Mouse (Mus musculus): ENCODE measurements around the gene Zbtb5. TPM values are rescaled to one million over a fixed set of nuclear protein-coding genes. Genes with fewer than 3 reads are reported as not detected.
"Not testable (repeated sequence)": the region's sequence is repeated elsewhere in the genome, so short reads cannot be mapped to it uniquely, and the experiment has no call there.

Gene Zbtb5
- polyA plus RNA-seq, 1 experiment, result 9.5 TPM

DNA sequence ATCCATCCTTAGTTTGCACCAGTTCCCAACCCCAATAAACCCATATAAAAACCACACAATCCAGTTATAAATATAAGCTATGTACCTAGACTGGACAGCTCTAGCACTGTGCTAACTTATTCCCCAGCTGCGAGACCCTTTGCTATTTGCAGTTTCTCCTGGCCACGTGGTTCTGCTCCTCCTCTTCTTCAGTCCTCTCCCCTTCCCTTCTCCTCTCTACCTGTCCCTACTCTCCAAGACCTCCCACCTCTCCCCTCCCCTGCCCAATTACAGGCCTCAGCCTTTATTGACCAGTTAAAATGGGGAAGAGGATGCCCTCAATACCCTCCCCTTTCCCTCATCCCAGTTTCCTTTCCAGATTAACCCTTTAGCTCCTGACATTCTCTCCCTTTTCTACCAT is 1.3 kb upstream of the Zbtb5 start:
- no peak overlapping the region for H3K27ac ChIP-seq (ENCODE audit: insufficient read depth, low read length)
- TF ChIP-seq POLR2A (IDR thresholded peaks at IDR 0.05; ENCODE audit: low read depth, low read length) (no peak), CTCF (IDR thresholded peaks at IDR 0.05; ENCODE audit: borderline replicate concordance, insufficient read depth, low read length) (no peak)

DNA sequence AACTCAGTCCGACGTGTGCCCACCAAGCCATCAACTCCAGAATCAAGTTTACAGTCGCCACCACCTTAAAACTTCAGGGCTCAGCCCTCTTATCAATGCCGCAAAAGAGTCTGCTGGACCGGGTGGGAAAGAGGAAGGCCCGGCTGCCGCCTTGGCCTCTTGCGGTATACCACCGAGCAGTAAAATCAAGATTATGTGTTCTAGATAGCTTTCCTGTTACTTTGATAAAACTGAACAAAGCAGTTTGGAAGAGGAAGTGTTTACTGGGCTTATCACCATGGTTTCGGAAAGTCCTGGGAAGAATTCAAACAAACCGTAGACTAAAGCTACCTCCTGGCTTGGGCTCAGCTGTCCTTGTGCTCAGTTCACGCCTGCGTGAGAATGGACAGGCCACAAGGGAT is 819 bp upstream of the Zbtb5 start:
- Histone ChIP-seq H3K27ac (ENCODE audit: insufficient read depth, low read length) (peak overlapping the region; percentile 16), H3K4me1 (ENCODE audit: control insufficient read depth, insufficient read depth, low read length) (no peaks in the 10 kb centered on the region; the same call in 1 of the 2 replicates), H3K4me3 (ENCODE audit: insufficient read depth, low read length) (peak overlapping the region; percentile 78)
- no peak for TF ChIP-seq CTCF (IDR thresholded peaks at IDR 0.05; ENCODE audit: borderline replicate concordance, insufficient read depth, low read length)
- TF ChIP-seq POLR2A (IDR thresholded peaks at IDR 0.05; ENCODE audit: low read depth, low read length), result no peak

More for the DNA sequence above, 1.3 kb upstream of the Zbtb5 start:
- Histone ChIP-seq H3K4me1 (ENCODE audit: control insufficient read depth, insufficient read depth, low read length) (no peaks in the 10 kb centered on the region; the same call in 1 of the 2 replicates), H3K4me3 (ENCODE audit: insufficient read depth, low read length) (peak overlapping the region; percentile 78; the same call in 1 of the 2 replicates)

DNA sequence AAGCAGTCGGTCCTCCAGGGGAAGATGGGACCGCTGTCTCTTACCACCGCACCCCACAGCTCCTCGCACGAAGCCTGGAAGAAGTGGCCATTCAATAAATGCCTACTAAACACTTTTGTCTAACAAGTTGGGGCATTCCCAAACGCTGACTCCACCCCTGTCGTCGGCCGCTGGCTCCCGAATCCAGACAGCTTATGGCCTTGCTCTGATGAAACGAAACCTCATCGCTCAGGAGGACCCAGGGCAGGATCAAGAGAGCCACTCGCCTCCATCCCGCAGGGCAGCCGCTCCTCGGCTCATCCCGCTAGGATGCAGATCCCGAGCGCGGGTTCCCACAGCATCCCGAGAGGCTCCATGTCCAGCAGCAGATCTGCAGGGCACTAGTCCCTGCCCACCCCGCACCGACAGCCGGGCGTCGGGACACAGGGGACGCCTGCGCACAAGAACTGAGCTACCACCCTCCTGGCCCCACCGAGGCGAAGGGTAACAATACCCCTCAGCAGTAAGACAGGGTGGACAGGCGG is 569 bp downstream of the Zbtb5 start:
- Histone ChIP-seq H3K4me1 (ENCODE audit: control insufficient read depth, insufficient read depth, low read length) (no peaks in the 10 kb centered on the region; the same call in 1 of the 2 replicates), H3K4me3 (ENCODE audit: insufficient read depth, low read length) (peak overlapping the region; percentile 74), H3K27ac (ENCODE audit: insufficient read depth, low read length) (peak overlapping the region; percentile 85)
- no peak for TF ChIP-seq CTCF (IDR thresholded peaks at IDR 0.05; ENCODE audit: borderline replicate concordance, insufficient read depth, low read length)
- peak; percentile 72 for TF ChIP-seq POLR2A (IDR thresholded peaks at IDR 0.05; ENCODE audit: low read depth, low read length)

DNA sequence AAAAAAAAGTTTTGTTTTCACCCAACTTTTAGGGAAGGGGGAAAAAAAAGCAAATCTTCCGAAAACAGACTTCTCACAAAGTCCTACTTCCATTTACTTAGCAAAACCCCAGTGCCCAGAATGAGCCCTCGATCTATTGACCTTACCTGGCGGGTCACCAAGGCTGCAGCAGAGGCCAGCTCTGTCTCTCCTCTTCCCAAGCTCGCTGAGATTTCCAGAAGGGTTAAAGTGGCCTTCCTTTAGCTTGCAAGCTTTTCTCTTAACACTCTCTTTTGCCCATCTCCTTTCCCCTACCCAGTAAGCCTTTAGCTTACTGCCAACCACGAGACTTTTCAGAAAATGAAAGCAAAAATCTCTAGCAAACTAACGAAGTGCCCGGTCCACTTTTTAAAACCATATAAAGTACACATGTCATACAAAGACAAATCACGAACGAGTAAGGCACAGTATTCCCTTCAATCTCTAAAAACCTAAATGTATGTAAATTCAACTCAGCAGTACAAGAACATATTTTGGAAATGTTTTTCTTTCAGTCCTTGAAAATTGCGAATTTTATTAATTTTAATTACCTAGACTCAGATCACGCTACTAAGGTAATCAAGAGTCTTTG is 1.3 kb downstream of the Zbtb5 start:
- H3K4me3 ChIP-seq (ENCODE audit: insufficient read depth, low read length), result peak overlapping the region; percentile 74
- no peak for TF ChIP-seq CTCF (IDR thresholded peaks at IDR 0.05; ENCODE audit: borderline replicate concordance, insufficient read depth, low read length)
- no peak for TF ChIP-seq POLR2A (IDR thresholded peaks at IDR 0.05; ENCODE audit: low read depth, low read length)
- H3K4me1 ChIP-seq (ENCODE audit: control insufficient read depth, insufficient read depth, low read length), result no peaks in the 10 kb centered on the region; the same call in 1 of the 2 replicates
- peak overlapping the region; percentile 85 for H3K27ac ChIP-seq (ENCODE audit: insufficient read depth, low read length)

DNA sequence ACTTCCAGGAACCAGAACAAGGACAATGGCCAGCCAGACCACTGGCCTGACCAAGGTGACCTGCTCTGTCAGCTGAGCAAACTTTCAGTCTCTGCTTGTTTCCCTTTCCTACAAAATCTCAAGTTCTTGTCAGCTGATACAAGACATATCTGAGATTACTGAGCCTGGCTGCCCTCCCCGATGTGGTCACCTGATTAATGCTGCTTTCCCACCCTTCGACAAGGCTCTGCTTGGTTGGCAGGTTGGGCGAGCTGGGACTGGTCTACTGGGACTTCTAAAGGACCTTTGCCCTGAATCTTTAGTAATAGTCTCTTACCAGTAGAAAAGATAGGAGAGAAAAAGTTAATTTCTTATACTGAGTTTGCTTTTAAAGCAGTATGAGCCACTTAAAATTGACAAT is 6.8 kb downstream of the Zbtb5 start:
- Histone ChIP-seq H3K27ac (ENCODE audit: insufficient read depth, low read length) (no peak overlapping the region), H3K4me3 (ENCODE audit: insufficient read depth, low read length) (no peak overlapping the region), H3K4me1 (ENCODE audit: control insufficient read depth, insufficient read depth, low read length) (no peaks in the 10 kb centered on the region)
- TF ChIP-seq POLR2A (IDR thresholded peaks at IDR 0.05; ENCODE audit: low read depth, low read length), result no peak
- no peak for TF ChIP-seq CTCF (IDR thresholded peaks at IDR 0.05; ENCODE audit: borderline replicate concordance, insufficient read depth, low read length)

DNA sequence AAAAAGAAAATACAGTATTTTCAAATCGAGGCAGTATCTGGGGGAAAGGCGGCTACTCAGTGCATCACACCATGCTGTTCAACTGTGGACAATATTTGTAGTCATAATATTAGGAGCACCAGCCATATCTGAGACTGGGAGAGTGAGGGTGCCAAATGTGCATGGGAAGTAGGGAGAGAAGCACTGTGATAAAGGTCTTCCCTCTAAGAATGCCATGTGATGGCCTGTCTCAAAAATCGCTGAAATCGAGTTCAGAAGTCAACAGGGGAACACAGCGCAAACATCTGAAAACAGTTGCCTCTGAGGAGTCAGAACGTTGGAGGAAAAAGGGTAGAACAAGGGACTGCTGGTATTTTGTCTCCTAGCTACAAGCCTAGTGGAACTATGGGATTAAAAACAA is 12.2 kb downstream of the Zbtb5 start:
- H3K4me3 ChIP-seq (ENCODE audit: insufficient read depth, low read length), result no peak overlapping the region
- H3K27ac ChIP-seq (ENCODE audit: insufficient read depth, low read length), result no peak overlapping the region
- TF ChIP-seq POLR2A (IDR thresholded peaks at IDR 0.05; ENCODE audit: low read depth, low read length), result no peak
- no peak for TF ChIP-seq CTCF (IDR thresholded peaks at IDR 0.05; ENCODE audit: borderline replicate concordance, insufficient read depth, low read length)
- H3K4me1 ChIP-seq (ENCODE audit: control insufficient read depth, insufficient read depth, low read length), result no peaks in the 10 kb centered on the region

DNA sequence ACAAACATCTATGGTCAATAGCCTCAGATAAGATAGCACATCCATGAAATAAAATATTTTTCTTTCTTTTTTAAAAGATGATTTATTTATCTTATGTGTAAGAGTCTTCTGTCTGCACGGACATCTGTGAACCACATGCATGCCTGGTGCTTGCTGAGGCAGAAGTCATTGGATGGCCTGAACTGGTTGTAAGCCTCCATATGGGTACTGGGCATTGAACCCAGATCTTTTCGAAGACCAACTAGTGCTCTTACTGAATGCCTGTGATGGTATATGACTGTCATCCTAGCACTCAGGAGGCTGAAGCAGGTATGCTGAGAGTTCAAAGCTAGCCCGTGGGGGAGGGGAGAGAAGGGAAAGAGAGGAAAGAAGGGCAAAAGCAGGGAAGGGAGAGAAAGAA is 14.1 kb downstream of the Zbtb5 start:
- TF ChIP-seq CTCF (IDR thresholded peaks at IDR 0.05; ENCODE audit: borderline replicate concordance, insufficient read depth, low read length) (no peak), POLR2A (IDR thresholded peaks at IDR 0.05; ENCODE audit: low read depth, low read length) (no peak)
- H3K4me3 ChIP-seq (ENCODE audit: insufficient read depth, low read length), result no peak overlapping the region
- H3K4me1 ChIP-seq (ENCODE audit: control insufficient read depth, insufficient read depth, low read length), result no peaks in the 10 kb centered on the region
- H3K27ac ChIP-seq (ENCODE audit: insufficient read depth, low read length), result no peak overlapping the region

DNA sequence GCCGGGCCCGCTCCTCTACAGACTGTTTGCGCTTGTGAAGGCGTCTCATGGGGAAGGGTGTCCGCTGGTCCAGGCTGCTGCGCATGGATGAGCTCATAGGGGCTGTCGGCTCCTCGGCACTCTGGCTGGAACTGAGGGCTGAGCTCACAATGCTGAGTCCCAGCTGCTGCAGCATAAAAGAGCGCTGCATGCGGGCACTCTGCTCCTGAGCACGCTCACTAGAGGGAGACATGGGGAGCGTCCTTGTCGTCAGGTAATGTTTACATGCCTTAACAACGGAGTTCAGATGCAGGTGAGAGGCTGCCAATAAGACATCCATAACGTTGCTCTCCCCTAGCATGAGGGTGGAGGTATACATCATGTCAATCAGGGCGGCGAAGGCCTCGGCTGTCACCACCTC is 17.4 kb downstream of the Zbtb5 start:
- Histone ChIP-seq H3K4me1 (ENCODE audit: control insufficient read depth, insufficient read depth, low read length) (no peaks in the 10 kb centered on the region), H3K4me3 (ENCODE audit: insufficient read depth, low read length) (no peak overlapping the region), H3K27ac (ENCODE audit: insufficient read depth, low read length) (no peak overlapping the region)
- TF ChIP-seq CTCF (IDR thresholded peaks at IDR 0.05; ENCODE audit: borderline replicate concordance, insufficient read depth, low read length) (no peak), POLR2A (IDR thresholded peaks at IDR 0.05; ENCODE audit: low read depth, low read length) (no peak)

DNA sequence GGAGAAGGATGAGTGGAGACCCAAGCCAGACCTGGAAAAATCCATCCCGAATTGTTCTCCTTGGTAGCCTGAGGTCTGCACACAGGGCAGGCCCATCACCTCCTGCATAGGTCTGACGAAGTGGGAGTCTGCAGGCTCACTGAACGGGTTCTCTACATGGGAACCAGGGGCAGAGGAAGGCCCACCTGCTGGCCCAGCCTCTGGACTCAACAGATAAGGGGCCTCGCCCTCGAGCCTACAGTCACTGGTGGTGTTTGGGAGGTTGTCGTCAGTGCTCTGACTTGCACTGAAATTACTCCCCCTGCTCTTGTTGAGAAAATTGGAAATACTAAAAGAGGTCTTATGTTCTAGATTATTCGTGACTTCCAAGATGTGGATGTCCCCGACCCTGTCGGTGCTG is 18.4 kb downstream of the Zbtb5 start:
- no peak overlapping the region for H3K27ac ChIP-seq (ENCODE audit: insufficient read depth, low read length)
- no peak overlapping the region for H3K4me3 ChIP-seq (ENCODE audit: insufficient read depth, low read length)
- TF ChIP-seq POLR2A (IDR thresholded peaks at IDR 0.05; ENCODE audit: low read depth, low read length), result no peak
- TF ChIP-seq CTCF (IDR thresholded peaks at IDR 0.05; ENCODE audit: borderline replicate concordance, insufficient read depth, low read length), result no peak
- no peaks in the 10 kb centered on the region for H3K4me1 ChIP-seq (ENCODE audit: control insufficient read depth, insufficient read depth, low read length)

DNA sequence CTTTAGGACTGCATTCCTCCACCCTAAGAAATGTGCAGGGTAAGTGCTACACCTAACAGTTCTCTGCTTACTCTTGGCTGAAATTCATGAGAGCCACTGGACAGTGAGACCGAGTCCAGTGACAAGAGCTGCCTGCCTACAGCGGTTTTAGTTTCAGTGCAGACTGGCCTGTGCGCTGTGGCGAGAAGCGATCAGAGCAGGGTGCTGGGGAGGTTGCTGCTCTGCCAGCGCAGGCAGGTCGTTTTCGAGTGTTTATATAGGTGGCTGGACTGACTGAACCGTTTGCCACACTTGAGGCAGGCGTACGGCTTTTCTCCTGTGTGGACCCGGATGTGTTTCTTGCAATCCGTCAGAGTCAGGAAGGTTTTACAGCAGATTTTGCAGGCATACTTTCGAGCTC is 19.0 kb downstream of the Zbtb5 start:
- H3K4me3 ChIP-seq (ENCODE audit: insufficient read depth, low read length); H3K27ac ChIP-seq (ENCODE audit: insufficient read depth, low read length); H3K4me1 ChIP-seq (ENCODE audit: control insufficient read depth, insufficient read depth, low read length): not testable (repeated sequence)

DNA sequence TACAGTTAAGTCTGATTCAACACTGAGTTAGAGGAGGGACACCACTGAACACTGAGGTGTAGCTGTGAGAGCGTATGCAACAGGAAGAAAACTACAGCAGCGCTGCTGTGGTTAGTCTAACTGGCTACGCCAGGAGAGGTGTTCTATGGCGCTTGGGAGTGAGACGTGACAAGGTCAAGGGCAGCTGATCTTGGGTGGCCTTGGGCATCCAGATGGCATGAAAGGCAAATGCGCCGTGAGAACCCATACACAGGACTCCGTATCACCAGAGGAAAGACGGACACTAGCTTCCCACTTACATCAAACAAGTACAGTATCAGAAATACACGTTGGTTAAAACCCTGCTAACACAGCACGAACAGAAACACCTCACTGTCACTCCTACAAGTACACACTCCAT is 19.9 kb downstream of the Zbtb5 start:
- H3K4me3 ChIP-seq (ENCODE audit: insufficient read depth, low read length); H3K27ac ChIP-seq (ENCODE audit: insufficient read depth, low read length); H3K4me1 ChIP-seq (ENCODE audit: control insufficient read depth, insufficient read depth, low read length): not testable (repeated sequence)
